Mouse (Mus musculus) embryo, embryonic 11 days (tissue): Measurements from ENCODE around the gene Gm16405.
"Not testable (repeated sequence)": the region's sequence is repeated elsewhere in the genome, so short reads cannot be mapped to it uniquely, and the experiment has no call there.

Source experiments
- DNase-seq: peaks from one replicate; pipeline ENCODE4 v3.0.0-alpha.2; 2015

Gene Gm16405

DNA sequence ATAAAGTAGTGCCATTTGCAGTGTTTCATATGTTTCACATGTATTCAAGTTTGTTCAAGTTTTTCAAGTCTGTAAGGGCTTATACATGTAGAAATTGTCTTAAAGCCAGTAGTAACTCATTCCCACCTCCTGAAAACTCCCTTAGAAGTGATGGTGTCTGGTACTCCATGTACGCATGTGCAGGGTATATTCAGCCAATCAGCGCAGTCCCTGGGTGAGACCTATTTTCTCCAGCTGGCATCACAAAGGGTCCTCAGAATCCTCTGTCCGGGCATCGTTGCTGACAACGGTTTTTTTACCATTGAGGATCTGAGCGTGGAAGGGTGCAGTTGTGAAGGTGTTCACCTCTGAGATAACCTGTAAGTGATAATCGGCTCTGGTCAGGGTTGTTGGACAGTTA, at the start of gene Gm16405:
Gene Gm16405 (plus strand): TSS at position 301 of the 400 bp plus-strand sequence.
- not testable (repeated sequence) for DNase-seq
